Mouse (Mus musculus): ENCODE data around the gene Timm29. TPM values are rescaled to one million over a fixed set of nuclear protein-coding genes. Genes with fewer than 3 reads are reported as not detected.

Timm29 gene
- polyA plus RNA-seq, 1 experiment from 2014 or later = 35.2 TPM

DNA sequence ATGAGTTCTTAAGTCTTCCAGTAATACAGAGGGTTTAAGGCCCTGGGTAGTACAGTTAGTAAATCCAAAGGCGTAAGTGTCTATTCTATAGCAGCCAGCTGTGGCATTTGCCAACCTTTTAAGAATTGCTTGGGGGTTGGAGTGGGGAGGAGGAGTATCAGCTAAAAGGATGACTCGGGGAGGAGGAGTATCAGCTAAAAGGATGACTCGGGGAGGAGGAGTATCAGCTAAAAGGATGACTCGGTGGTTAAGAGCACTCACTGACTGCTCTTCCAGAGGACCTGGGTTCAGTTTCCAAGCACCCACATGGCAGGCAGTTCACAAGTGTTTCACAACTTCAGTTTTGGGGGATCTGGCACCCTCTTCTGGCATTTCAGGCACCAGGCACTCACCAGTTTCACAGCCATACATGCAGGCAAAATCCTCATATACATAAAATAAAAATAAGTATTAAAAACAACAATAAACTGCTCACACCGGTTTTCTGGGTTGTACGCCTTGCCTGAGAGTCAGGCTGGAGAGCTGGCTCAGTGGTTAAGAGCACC is 37.3 kb upstream of the Timm29 start:
- WGBS = 79% methylated on average over 6 of the region's 6 CpGs
- Histone ChIP-seq H3K27me3 (replicated peaks; ENCODE audit: control insufficient read depth, insufficient read depth, low read length) (no peaks in the 10 kb centered on the region), H3K9ac (ENCODE audit: low read depth, low read length) (no peak overlapping the region), H3K9me3 (ENCODE audit: control insufficient read depth, low read length) (no peaks in the 10 kb centered on the region), H3K36me3 (ENCODE audit: control insufficient read depth, insufficient read depth, low read length) (peaks cover 15% of the 10 kb centered on the region), H3K4me3 (ENCODE audit: low read depth, low read length) (no peak overlapping the region), H3K27ac (ENCODE audit: low read depth, low read length) (no peak overlapping the region; the same call in 1 of the 2 replicates), H3K4me2 (no peak overlapping the region), H3K4me1 (replicated peaks; ENCODE audit: control insufficient read depth, insufficient read depth, low read length) (peaks cover 34% of the 10 kb centered on the region)
- ATAC-seq (replicated peaks; ENCODE audit: low FRiP score) (no peak), DNase-seq (ENCODE audit: low spot score) (no peak)

DNA sequence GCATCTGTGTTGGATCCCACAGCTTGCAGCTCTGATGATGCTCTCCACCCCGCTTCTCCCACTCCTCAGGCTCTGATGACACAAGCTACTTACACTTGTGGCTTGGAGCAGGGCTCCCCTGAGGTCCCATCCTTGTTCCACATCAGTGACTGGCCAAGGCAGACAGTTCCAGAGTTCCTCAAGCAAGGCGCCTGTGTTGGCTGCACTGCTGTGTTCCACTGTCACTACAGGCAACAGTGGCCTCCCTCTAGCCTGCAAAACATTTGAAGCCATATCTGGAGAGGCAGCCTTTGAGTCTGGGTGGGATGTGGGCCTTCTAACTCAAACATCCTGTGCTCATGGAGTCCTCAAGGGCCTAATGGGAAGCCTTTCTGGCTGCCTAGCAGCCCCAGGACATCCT is 35.5 kb upstream of the Timm29 start:
- H3K4me3 ChIP-seq (ENCODE audit: low read depth, low read length) = no peak overlapping the region
- no peaks in the 10 kb centered on the region for H3K9me3 ChIP-seq (ENCODE audit: control insufficient read depth, low read length)
- H3K9ac ChIP-seq (ENCODE audit: low read depth, low read length) = peak overlapping the region; percentile 30; the same call in 1 of the 2 replicates
- peak overlapping the region; percentile 88 for H3K27ac ChIP-seq (ENCODE audit: low read depth, low read length)
- DNase-seq (ENCODE audit: low spot score) (no peak), ATAC-seq (replicated peaks; ENCODE audit: low FRiP score) (no peak)
- H3K4me2 ChIP-seq = no peak overlapping the region
- peaks cover 11% of the 10 kb centered on the region; the same call in 1 of the 2 replicates for H3K36me3 ChIP-seq (ENCODE audit: control insufficient read depth, insufficient read depth, low read length)
- WGBS = 89% methylated on average over 2 of the region's 2 CpGs
- H3K4me1 ChIP-seq (replicated peaks; ENCODE audit: control insufficient read depth, insufficient read depth, low read length) = peaks cover 34% of the 10 kb centered on the region
- H3K27me3 ChIP-seq (replicated peaks; ENCODE audit: control insufficient read depth, insufficient read depth, low read length) = no peaks in the 10 kb centered on the region

DNA sequence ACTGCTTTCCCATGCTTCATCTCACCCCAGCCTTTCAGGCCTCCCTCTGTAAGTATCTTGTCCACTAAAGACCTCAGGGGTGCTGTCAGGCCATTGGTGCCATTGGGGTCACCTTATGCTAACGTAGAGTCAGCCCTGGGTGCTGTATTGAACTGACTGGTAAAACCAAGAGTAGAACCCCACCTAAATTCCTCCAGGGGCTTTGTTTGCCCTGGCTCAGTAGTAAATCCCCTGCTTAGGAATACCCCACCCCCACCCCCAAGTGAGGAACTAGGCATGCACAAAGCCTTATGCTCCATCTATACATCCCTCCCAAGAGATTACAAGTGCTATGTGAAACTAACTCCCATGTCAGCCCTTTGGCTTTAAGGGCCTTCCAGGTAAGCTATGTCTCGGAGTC is 35.0 kb upstream of the Timm29 start:
- H3K27ac ChIP-seq (ENCODE audit: low read depth, low read length) = peak overlapping the region; percentile 88
- peaks cover 11% of the 10 kb centered on the region; the same call in 1 of the 2 replicates for H3K36me3 ChIP-seq (ENCODE audit: control insufficient read depth, insufficient read depth, low read length)
- H3K9me3 ChIP-seq (ENCODE audit: control insufficient read depth, low read length) = no peaks in the 10 kb centered on the region
- ATAC-seq (replicated peaks; ENCODE audit: low FRiP score) = no peak
- H3K4me2 ChIP-seq = peak overlapping the region; percentile 57
- H3K27me3 ChIP-seq (replicated peaks; ENCODE audit: control insufficient read depth, insufficient read depth, low read length) = no peaks in the 10 kb centered on the region
- DNase-seq (ENCODE audit: low spot score) = no peak
- H3K9ac ChIP-seq (ENCODE audit: low read depth, low read length) = no peak overlapping the region
- WGBS = 83% methylated on average over 2 of the region's 2 CpGs
- H3K4me1 ChIP-seq (replicated peaks; ENCODE audit: control insufficient read depth, insufficient read depth, low read length) = peaks cover 34% of the 10 kb centered on the region
- H3K4me3 ChIP-seq (ENCODE audit: low read depth, low read length) = no peak overlapping the region

DNA sequence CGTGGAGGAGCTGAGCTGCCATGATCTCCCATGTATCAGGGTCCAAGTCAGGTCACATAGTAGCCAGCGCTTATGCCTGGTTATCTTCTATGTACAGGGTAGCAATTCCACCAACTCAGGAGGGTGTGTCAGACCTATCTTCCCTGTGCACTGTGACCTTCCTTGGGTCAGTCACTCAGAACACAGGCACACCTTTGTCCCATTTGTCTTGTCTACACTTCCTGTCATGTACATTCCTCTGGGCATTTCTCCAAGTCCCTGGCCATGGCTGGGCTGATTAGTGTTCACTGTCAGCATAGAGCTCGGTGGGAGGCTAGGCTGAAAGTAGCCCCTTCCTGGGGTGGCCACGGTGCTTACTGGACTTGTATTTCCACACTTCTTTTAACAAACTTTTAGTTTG is 34.2 kb upstream of the Timm29 start:
- Histone ChIP-seq H3K4me1 (replicated peaks; ENCODE audit: control insufficient read depth, insufficient read depth, low read length) (peaks cover 34% of the 10 kb centered on the region), H3K36me3 (ENCODE audit: control insufficient read depth, insufficient read depth, low read length) (peaks cover 11% of the 10 kb centered on the region; the same call in 1 of the 2 replicates), H3K27ac (ENCODE audit: low read depth, low read length) (peak overlapping the region; percentile 88), H3K9ac (ENCODE audit: low read depth, low read length) (0 out of 2 replicates have a peak overlapping the region, but pooled peaks have one; percentile 1), H3K4me2 (peak overlapping the region; percentile 57), H3K27me3 (replicated peaks; ENCODE audit: control insufficient read depth, insufficient read depth, low read length) (no peaks in the 10 kb centered on the region), H3K4me3 (ENCODE audit: low read depth, low read length) (0 out of 2 replicates have a peak overlapping the region, but pooled peaks have one; percentile 10), H3K9me3 (ENCODE audit: control insufficient read depth, low read length) (no peaks in the 10 kb centered on the region)
- ATAC-seq (replicated peaks; ENCODE audit: low FRiP score) (peak; percentile 99), DNase-seq (ENCODE audit: low spot score) (peak; percentile 43)
- WGBS = 50% methylated on average over 4 of the region's 4 CpGs

DNA sequence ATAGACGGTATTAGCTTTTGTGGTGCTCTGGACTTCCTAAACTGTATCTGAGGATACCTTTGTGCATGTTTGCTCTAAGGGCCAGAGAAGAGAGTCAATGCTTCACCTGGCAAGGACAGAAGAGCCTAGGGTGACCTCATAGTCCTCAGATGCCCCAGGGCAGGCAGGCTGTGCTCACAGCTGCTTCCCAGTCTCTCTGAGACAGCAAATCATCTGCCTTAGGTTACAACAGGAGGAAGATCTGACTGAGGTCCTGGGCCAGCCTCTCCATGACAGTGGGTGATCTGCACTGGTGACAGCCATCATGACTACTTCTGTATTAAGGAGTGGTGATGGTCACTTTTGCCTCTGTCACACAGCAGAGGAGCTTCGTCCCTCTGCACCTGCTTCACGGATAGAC is 33.4 kb upstream of the Timm29 start:
- H3K9ac ChIP-seq (ENCODE audit: low read depth, low read length) = no peak overlapping the region
- no peak for ATAC-seq (replicated peaks; ENCODE audit: low FRiP score)
- DNase-seq (ENCODE audit: low spot score) = no peak
- peak overlapping the region; percentile 88; the same call in 1 of the 2 replicates for H3K27ac ChIP-seq (ENCODE audit: low read depth, low read length)
- no peak overlapping the region for H3K4me3 ChIP-seq (ENCODE audit: low read depth, low read length)
- H3K9me3 ChIP-seq (ENCODE audit: control insufficient read depth, low read length) = no peaks in the 10 kb centered on the region
- peak overlapping the region; percentile 57 for H3K4me2 ChIP-seq
- 89% methylated on average over 3 of the region's 3 CpGs for WGBS
- no peaks in the 10 kb centered on the region for H3K27me3 ChIP-seq (replicated peaks; ENCODE audit: control insufficient read depth, insufficient read depth, low read length)
- H3K36me3 ChIP-seq (ENCODE audit: control insufficient read depth, insufficient read depth, low read length) = peaks cover 11% of the 10 kb centered on the region; the same call in 1 of the 2 replicates
- H3K4me1 ChIP-seq (replicated peaks; ENCODE audit: control insufficient read depth, insufficient read depth, low read length) = peaks cover 35% of the 10 kb centered on the region

DNA sequence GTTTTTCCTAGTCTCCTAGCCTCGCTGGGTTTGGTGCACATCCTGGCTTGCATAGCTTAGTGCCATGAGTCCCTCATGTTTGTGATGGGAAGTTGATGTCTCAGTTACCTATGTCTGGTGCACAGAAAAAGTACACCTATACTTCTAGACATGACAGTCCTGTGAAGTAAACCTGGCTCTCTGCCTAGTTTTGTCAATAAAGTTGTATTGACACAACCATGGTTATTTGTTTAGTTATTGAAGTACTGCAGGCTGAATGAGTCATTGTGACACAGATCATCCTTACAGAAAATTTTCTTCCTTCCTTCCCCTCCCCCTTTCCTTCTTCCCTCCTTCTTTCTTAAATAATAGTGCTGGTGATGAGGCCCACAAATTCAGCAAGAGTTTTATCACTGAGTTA is 28.1 kb upstream of the Timm29 start:
- Histone ChIP-seq H3K36me3 (ENCODE audit: control insufficient read depth, insufficient read depth, low read length) (peaks cover 3% of the 10 kb centered on the region; the same call in 1 of the 2 replicates), H3K27me3 (replicated peaks; ENCODE audit: control insufficient read depth, insufficient read depth, low read length) (no peaks in the 10 kb centered on the region), H3K9ac (ENCODE audit: low read depth, low read length) (no peak overlapping the region), H3K9me3 (ENCODE audit: control insufficient read depth, low read length) (no peaks in the 10 kb centered on the region), H3K4me3 (ENCODE audit: low read depth, low read length) (no peak overlapping the region), H3K4me2 (no peak overlapping the region), H3K4me1 (replicated peaks; ENCODE audit: control insufficient read depth, insufficient read depth, low read length) (peaks cover 16% of the 10 kb centered on the region), H3K27ac (ENCODE audit: low read depth, low read length) (peak overlapping the region; percentile 33; the same call in 1 of the 2 replicates)
- DNase-seq (ENCODE audit: low spot score) (no peak), ATAC-seq (replicated peaks; ENCODE audit: low FRiP score) (no peak)
- 73% methylated on average over 1 of the region's 1 CpGs for WGBS

DNA sequence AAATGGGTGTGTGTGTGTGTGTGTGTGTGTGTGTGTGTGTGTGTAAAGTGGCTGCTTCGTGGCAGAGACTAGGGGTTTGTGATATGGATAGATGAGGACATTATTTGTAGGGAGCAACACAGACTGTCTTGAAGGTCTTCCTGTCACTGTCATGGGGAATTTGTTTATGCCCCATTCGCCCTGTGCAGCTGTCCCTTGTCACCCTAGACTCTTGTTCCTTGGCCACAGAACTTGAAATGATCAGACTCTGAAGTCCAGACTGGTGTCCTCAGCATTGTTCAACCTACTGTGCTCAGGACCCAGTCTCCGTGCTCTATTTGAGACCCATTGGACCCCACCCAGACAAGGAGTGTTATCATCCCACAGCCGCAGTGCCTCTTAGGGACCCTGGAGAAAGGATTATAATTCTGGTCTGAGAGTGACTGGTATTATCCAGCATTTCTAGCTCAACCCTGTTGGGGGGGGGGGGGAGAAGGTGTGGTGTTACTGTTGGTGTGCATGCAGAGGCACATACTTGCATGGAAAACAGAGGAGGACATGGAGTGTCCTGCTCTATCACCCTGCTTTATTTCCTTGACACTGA is 27.4 kb upstream of the Timm29 start:
- WGBS = 62% methylated on average over 4 of the region's 4 CpGs
- peak; percentile 71 for ATAC-seq (replicated peaks; ENCODE audit: low FRiP score)

DNA sequence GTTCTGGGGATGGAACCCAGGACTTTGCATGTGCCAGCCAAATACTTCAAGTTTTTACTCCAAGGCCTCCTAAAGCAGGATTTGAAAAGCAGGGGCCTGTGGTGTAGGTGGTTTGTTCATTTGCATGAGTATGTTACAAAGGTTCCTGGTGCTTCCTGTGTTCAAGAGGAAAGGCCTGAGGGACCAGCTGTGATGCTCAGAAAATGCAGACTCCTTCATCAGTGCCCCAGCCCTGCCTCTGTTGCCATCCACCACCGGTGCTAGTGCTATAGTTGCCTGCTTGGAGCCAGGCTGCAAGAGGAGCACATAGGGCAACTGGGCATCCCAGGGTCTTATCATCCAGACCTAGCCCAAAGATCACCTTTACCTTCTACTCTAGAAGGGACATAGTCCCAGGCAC is 26.0 kb upstream of the Timm29 start:
- H3K4me2 ChIP-seq = no peak overlapping the region
- no peak overlapping the region for H3K27ac ChIP-seq (ENCODE audit: low read depth, low read length)
- ATAC-seq (replicated peaks; ENCODE audit: low FRiP score) (no peak), DNase-seq (ENCODE audit: low spot score) (no peak)
- H3K4me1 ChIP-seq (replicated peaks; ENCODE audit: control insufficient read depth, insufficient read depth, low read length) = peaks cover 16% of the 10 kb centered on the region
- H3K36me3 ChIP-seq (ENCODE audit: control insufficient read depth, insufficient read depth, low read length) = peaks cover 14% of the 10 kb centered on the region
- 89% methylated on average over 1 of the region's 1 CpGs for WGBS
- H3K9ac ChIP-seq (ENCODE audit: low read depth, low read length) = no peak overlapping the region
- no peak overlapping the region for H3K4me3 ChIP-seq (ENCODE audit: low read depth, low read length)
- H3K27me3 ChIP-seq (replicated peaks; ENCODE audit: control insufficient read depth, insufficient read depth, low read length) = no peaks in the 10 kb centered on the region
- no peaks in the 10 kb centered on the region for H3K9me3 ChIP-seq (ENCODE audit: control insufficient read depth, low read length)

More for the DNA sequence above, 27.4 kb upstream of the Timm29 start:
- H3K4me1 ChIP-seq (replicated peaks; ENCODE audit: control insufficient read depth, insufficient read depth, low read length) = peaks cover 16% of the 10 kb centered on the region
- H3K9ac ChIP-seq (ENCODE audit: low read depth, low read length) = no peak overlapping the region; the same call in 1 of the 2 replicates
- no peaks in the 10 kb centered on the region for H3K9me3 ChIP-seq (ENCODE audit: control insufficient read depth, low read length)
- peak overlapping the region; percentile 23 for H3K4me2 ChIP-seq
- peak overlapping the region; percentile 64 for H3K27ac ChIP-seq (ENCODE audit: low read depth, low read length)
- H3K27me3 ChIP-seq (replicated peaks; ENCODE audit: control insufficient read depth, insufficient read depth, low read length) = no peaks in the 10 kb centered on the region
- DNase-seq (ENCODE audit: low spot score) = no peak
- peaks cover 9% of the 10 kb centered on the region for H3K36me3 ChIP-seq (ENCODE audit: control insufficient read depth, insufficient read depth, low read length)
- no peak overlapping the region for H3K4me3 ChIP-seq (ENCODE audit: low read depth, low read length)

DNA sequence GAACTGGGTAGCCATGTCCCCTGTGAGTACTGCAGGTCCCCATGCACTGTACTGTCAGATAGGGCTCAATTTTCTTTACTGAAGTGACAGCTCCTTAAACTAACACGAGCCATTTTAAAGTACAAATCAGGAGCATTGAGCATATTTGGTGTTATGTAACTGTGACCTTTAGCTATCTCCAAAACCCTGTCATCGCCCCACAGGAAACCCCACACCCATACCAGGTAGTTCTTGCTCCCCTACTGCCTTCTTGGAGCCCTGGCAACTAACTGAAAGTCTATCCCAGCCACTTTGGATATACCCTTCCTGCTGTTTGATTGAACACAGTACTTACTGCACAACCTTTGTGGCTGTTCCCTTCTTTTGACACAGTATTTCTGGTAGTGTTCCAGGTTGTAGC is 25.5 kb upstream of the Timm29 start:
- ATAC-seq (replicated peaks; ENCODE audit: low FRiP score) (no peak), DNase-seq (ENCODE audit: low spot score) (no peak)
- no peaks in the 10 kb centered on the region for H3K27me3 ChIP-seq (replicated peaks; ENCODE audit: control insufficient read depth, insufficient read depth, low read length)
- H3K9me3 ChIP-seq (ENCODE audit: control insufficient read depth, low read length) = no peaks in the 10 kb centered on the region
- 74% methylated on average over 2 of the region's 2 CpGs for WGBS
- peaks cover 16% of the 10 kb centered on the region for H3K4me1 ChIP-seq (replicated peaks; ENCODE audit: control insufficient read depth, insufficient read depth, low read length)
- no peak overlapping the region for H3K27ac ChIP-seq (ENCODE audit: low read depth, low read length)
- no peak overlapping the region for H3K9ac ChIP-seq (ENCODE audit: low read depth, low read length)
- H3K4me3 ChIP-seq (ENCODE audit: low read depth, low read length) = no peak overlapping the region
- no peak overlapping the region for H3K4me2 ChIP-seq
- peaks cover 14% of the 10 kb centered on the region for H3K36me3 ChIP-seq (ENCODE audit: control insufficient read depth, insufficient read depth, low read length)
